Comparison of ENCODE assay signal across 31 mouse cellular contexts in the genomic region with DNA sequence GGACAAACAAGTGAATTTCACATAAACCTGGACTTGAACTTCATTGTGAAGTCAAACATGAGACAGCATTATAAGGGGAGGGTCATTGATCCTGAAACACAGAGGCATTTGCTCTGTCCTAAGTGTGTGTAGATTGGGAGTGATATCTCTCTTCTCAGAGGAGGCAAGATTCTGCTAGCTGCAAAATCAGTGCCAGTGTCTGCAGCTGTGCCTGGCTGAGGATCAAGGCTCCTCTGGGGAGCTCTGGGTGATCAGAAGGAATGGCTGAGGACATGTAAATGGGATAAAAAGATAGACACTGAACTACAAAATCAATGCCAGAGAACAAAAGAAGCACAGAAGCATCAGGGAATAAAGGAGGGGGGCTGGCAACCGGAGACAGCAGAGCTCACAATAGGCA.
A peak's percentile ranks its signal among the peaks of the same experiment; 100 is the strongest.
DNase-seq lines count a peak whose midpoint lies in the region; ATAC-seq lines count a peak whose summit lies in the region.
"Had no signal": no experiment of that assay in that cellular context is flagged by ENCODE, and none has a peak within 500 bp of the region (broad histone marks: within the 10 kb centered on the region; RNA-seq: fewer than 3 reads in every experiment).

No protein-coding gene starts in this region.

- DNase-seq in gastrocnemius, adult 18-20 months (ENCODE audit: low spot score), result peak; percentile 8
- no peak for DNase-seq in gastrocnemius, adult 8-10 months (ENCODE audit: low spot score in 2 of 2)
- DNase-seq in gastrocnemius, postnatal 14 days, result peak; percentile 42
- peak; percentile 13 for DNase-seq in skeletal muscle tissue, adult 2 months (ENCODE audit: low read depth, low spot score)
- no peak for DNase-seq in thymus, postnatal 25 days
- DNase-seq in T-cell, adult 2 months (ENCODE audit: low spot score), result no peak
- DNase-seq: adrenal gland, postnatal 36 days; cerebellum, adult 8-10 months; cerebellum, postnatal 36 days; embryo, embryonic 11 days; forebrain, postnatal 0 days; heart, postnatal 14 days; kidney, adult 2 months; kidney, postnatal 4 days; layer of hippocampus, postnatal 36 days; liver; lung, adult 2 months; lung, postnatal 10 days; right cerebral cortex, postnatal 14 days had no signal

- ATAC-seq in midbrain, embryonic 12.5 days (ENCODE audit: low FRiP score, low read depth), result no peak
- no peak for ATAC-seq in midbrain, embryonic 15.5 days (replicated peaks)
- ATAC-seq: forebrain, postnatal 0 days; hindbrain, postnatal 0 days; intestine, embryonic 15.5 days; Patski had no signal

- no peaks in the 10 kb centered on the region for H3K9me3 ChIP-seq in midbrain, embryonic 12.5 days
- H3K9me3 ChIP-seq in midbrain, embryonic 15.5 days, result no peaks in the 10 kb centered on the region
- H3K9me3 ChIP-seq: embryonic facial prominence, embryonic 13.5 days; forebrain, embryonic 10.5 days; intestine, embryonic 15.5 days; neural tube, embryonic 12.5 days; stomach, embryonic 15.5 days had no signal

- no peak overlapping the region for H3K4me3 ChIP-seq in midbrain, embryonic 12.5 days
- H3K4me3 ChIP-seq in midbrain, embryonic 15.5 days, result no peak overlapping the region
- H3K4me3 ChIP-seq: embryonic facial prominence, embryonic 13.5 days; forebrain, embryonic 10.5 days; intestine, embryonic 15.5 days; myocyte; neural tube, embryonic 12.5 days; stomach, embryonic 15.5 days had no signal

- no peak overlapping the region for H3K9ac ChIP-seq in midbrain, embryonic 12.5 days (replicated peaks)
- H3K9ac ChIP-seq in midbrain, embryonic 15.5 days, result no peak overlapping the region
- H3K9ac ChIP-seq: embryonic facial prominence, embryonic 13.5 days; forebrain, postnatal 0 days; intestine, embryonic 15.5 days; liver, embryonic 14.5 days; neural tube, embryonic 12.5 days; stomach, embryonic 15.5 days had no signal

- peaks cover 7% of the 10 kb centered on the region; the same call in 1 of the 2 replicates for H3K4me1 ChIP-seq in midbrain, embryonic 12.5 days
- no peaks in the 10 kb centered on the region for H3K4me1 ChIP-seq in midbrain, embryonic 15.5 days
- H3K4me1 ChIP-seq: intestine, embryonic 15.5 days; stomach, embryonic 15.5 days had no signal

- 12% methylated on average over 1 of the region's 1 CpGs for WGBS in midbrain, embryonic 12.5 days
- 14% methylated on average over 1 of the region's 1 CpGs for WGBS in midbrain, embryonic 15.5 days

- no peaks in the 10 kb centered on the region for H3K36me3 ChIP-seq in midbrain, embryonic 12.5 days
- no peaks in the 10 kb centered on the region for H3K36me3 ChIP-seq in midbrain, embryonic 15.5 days (replicated peaks)
- H3K36me3 ChIP-seq: embryonic facial prominence, embryonic 13.5 days; forebrain, embryonic 10.5 days; intestine, embryonic 15.5 days; neural tube, embryonic 12.5 days; stomach, embryonic 15.5 days had no signal

- H3K27me3 ChIP-seq in midbrain, embryonic 12.5 days, result no peaks in the 10 kb centered on the region
- H3K27me3 ChIP-seq in midbrain, embryonic 15.5 days (replicated peaks), result no peaks in the 10 kb centered on the region
- H3K27me3 ChIP-seq: embryonic facial prominence, embryonic 13.5 days; intestine, embryonic 15.5 days; neural tube, embryonic 12.5 days; Patski; stomach, embryonic 15.5 days had no signal

- no peak overlapping the region for H3K4me2 ChIP-seq in midbrain, embryonic 12.5 days (replicated peaks)
- no peak overlapping the region for H3K4me2 ChIP-seq in midbrain, embryonic 15.5 days
- H3K4me2 ChIP-seq: embryonic facial prominence, embryonic 13.5 days; intestine, embryonic 15.5 days; neural tube, embryonic 12.5 days; stomach, embryonic 15.5 days had no signal

- 0 out of 2 replicates have a peak overlapping the region, but pooled peaks have one; percentile 4 for H3K27ac ChIP-seq in midbrain, embryonic 12.5 days (replicated peaks)
- no peak overlapping the region for H3K27ac ChIP-seq in midbrain, embryonic 15.5 days
- H3K27ac ChIP-seq: embryonic facial prominence, embryonic 13.5 days; forebrain, embryonic 10.5 days; hindbrain, postnatal 0 days; intestine, embryonic 15.5 days; kidney, postnatal 0 days; liver, embryonic 14.5 days; neural tube, embryonic 12.5 days; stomach, embryonic 15.5 days had no signal

- intact Hi-C loops in gastrocnemius, postnatal 14 days (cut with DNase I; ENCODE audit: low total_unique reads), result no loop called here

Comparison
In these comparisons a context has a peak if more than half of its experiments do, and no peak if none do; other contexts are left out.
1. DNase-seq: peak in gastrocnemius, adult 18-20 months (single experiment), gastrocnemius, postnatal 14 days (single experiment) and skeletal muscle tissue, adult 2 months (single experiment); none in gastrocnemius, adult 8-10 months (0 of 2), thymus, postnatal 25 days (single experiment) and T-cell, adult 2 months (single experiment).